Mouse (Mus musculus) B cell, adult 67 days (primary cell): Measurements from ENCODE around the gene Ophn1. TPM values are rescaled to one million over a fixed set of nuclear protein-coding genes. Genes with fewer than 3 reads are reported as not detected.

Experiments used
- total RNA-seq, 2 experiments: library from RNA; stranded (reverse); gene quantifications; 4 replicates each; pipeline ENCODE4 v1.2.4; 2023

Ophn1 gene
- not detected for total RNA-seq

DNA sequence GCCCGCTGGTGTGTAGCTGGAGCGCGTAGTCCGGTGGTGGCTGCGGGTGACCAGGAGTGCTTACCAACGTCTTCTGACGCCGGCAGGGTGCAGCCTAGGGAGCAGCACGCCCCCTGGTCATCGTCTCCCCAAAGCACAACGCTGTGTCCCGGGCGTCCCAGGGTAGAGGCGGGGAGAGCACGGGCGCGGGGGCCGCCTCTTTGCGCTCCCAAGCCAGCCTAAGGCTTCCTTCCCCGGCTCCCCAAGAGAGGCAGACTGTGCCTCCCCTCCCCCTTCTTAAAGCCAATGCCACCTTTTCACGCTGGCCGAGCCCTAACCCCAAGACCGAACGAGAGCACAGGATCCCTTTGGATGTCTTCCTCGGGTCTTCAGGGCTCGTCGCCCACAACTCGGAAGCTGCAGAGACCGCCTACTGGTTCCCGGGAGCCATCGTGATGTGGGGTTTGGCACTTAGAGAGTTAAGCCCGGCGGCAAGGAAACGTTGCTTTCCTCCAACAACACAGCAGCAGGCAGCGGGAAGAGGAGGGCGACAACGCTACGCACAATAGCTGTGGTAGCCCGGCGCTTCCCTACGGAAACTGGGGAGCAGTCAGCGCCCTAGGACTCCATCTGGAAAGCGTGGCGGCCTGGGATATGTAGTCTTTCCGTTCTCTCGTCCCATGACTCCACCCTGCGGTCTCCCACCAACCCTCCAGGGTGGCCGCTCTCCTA, at the start of gene Ophn1:
TSS of gene Ophn1 (minus strand) at position 620 of the 711 bp plus-strand sequence.

DNA sequence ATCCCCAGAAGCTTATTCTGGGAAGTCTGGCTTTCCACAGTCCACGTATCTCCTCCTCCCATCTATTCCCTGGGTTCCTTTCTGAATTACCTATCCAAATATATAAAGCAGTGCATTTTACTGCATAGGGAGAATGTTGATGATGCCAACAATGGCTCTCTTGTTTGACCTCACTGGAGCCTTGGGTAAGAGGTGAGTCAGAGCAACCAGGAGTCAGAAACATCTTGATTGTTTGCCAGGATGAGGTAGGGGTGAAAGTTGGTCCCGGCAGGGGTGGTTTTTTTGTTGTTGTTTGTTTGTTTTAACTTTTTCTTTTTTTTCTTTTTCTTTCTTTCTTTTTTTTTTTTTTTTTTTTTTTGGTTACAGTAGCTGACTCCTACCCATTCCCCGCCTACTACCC, 45.3 kb upstream of the Ophn1 start, which contains the start of gene Yipf6:
TSS of gene Yipf6 (plus strand) at position 216 of the 400 bp plus-strand sequence.

Other genes starting within 250 kb of the Ophn1 start
- 10 to 100 TPM; 31.2 to 38.4 TPM for gene Yipf6, start 45.3 kb upstream of the Ophn1 start, total RNA-seq
- 1 to 10 TPM in 1 of 2 experiments, under 1 TPM in 1; 0.62 to 2.0 TPM for gene Stard8, start 112.2 kb upstream of the Ophn1 start, total RNA-seq
- gene Efnb1, start 245.1 kb upstream of the Ophn1 start, total RNA-seq = 1 to 10 TPM; 1.9 to 3.6 TPM